Mouse (Mus musculus) kidney, embryonic 14.5 days (tissue): ENCODE results near the gene Slc25a24. TPM values are rescaled to one million over a fixed set of nuclear protein-coding genes. Genes with fewer than 3 reads are reported as not detected.

Source experiments
- ATAC-seq: fragments of 200-750 bp; cut with Nextera tagmentation; 2 replicates; pipeline ENCODE4 v1.8.0; 2017; ENCODE audit warnings: moderate number of reproducible peaks, mild to moderate bottlenecking, moderate TSS enrichment, moderate library complexity; ENCODE audit not compliant: low FRiP score, low TSS enrichment
- H3K27ac ChIP-seq: fragments of 300-500 bp; sonication (generic); 2 replicates; pipeline ENCODE4 v1.5.1; 2014; ENCODE audit warnings: low read depth, mild to moderate bottlenecking, low read length, moderate library complexity, mixed read lengths
- H3K27me3 ChIP-seq: fragments of 300-500 bp; sonication (generic); 2 replicates; pipeline ENCODE4 v1.6.1; 2014; ENCODE audit warnings: mild to moderate bottlenecking, low read length; ENCODE audit not compliant: control insufficient read depth, insufficient read depth
- H3K36me3 ChIP-seq: fragments of 300-500 bp; sonication (generic); 2 replicates; pipeline ENCODE4 v1.6.1; 2014; ENCODE audit warnings: low read length, mixed read lengths; ENCODE audit not compliant: control insufficient read depth, insufficient read depth
- H3K4me1 ChIP-seq: fragments of 300-500 bp; sonication (generic); 2 replicates; pipeline ENCODE4 v1.6.1; 2014; ENCODE audit warnings: low read length, mixed read lengths; ENCODE audit not compliant: control insufficient read depth, insufficient read depth
- H3K4me2 ChIP-seq: fragments of 300-500 bp; sonication (generic); replicated peaks from 2 replicates; pipeline ENCODE4 v1.6.1; 2014; ENCODE audit warnings: low read depth, mild to moderate bottlenecking, low read length
- H3K4me3 ChIP-seq: fragments of 300-500 bp; sonication (generic); 2 replicates; pipeline ENCODE4 v1.5.1; 2014; ENCODE audit warnings: mild to moderate bottlenecking, low read length
- H3K9ac ChIP-seq: fragments of 300-500 bp; sonication (generic); 2 replicates; pipeline ENCODE4 v1.6.1; 2014; ENCODE audit warnings: low read depth, mild to moderate bottlenecking, low read length, moderate library complexity
- H3K9me3 ChIP-seq: fragments of 300-500 bp; sonication (generic); 2 replicates; pipeline ENCODE4 v1.6.1; 2016; ENCODE audit warnings: low read length; ENCODE audit not compliant: control insufficient read depth
- WGBS: fragments of 180-500 bp; shearing (Covaris S2); extraction: QIAGEN DNeasy Blood & Tissue Kit; methylation state at CpG from one replicate; pipeline ENCODE4 v1.1.7; 2014; 5-methylcytosine and 5-hydroxymethylcytosine counted together
- polyA plus RNA-seq: library from polyadenylated mRNA; unstranded; fragments of >200 nt; fragmentation: Nextera tagmentation; extraction: Ambion mirVana; gene quantifications from 2 replicates; pipeline ENCODE4 v1.2.1, GENCODE M21; 2014

Gene Slc25a24
- polyA plus RNA-seq, 1 experiment from 2014 or later, result 25.1 TPM

GRCm38 (mm10) chr3:109124091-109124490 lies 1.1 kb downstream of the Slc25a24 start:
- Histone ChIP-seq H3K9me3 (no peaks in the 10 kb centered on the region), H3K36me3 (no peaks in the 10 kb centered on the region; the same call in 1 of the 2 replicates), H3K27me3 (no peaks in the 10 kb centered on the region), H3K4me2 (peak overlapping the region; percentile 46), H3K9ac (no peak overlapping the region), H3K4me1 (peaks cover 12% of the 10 kb centered on the region; the same call in 1 of the 2 replicates), H3K4me3 (peak overlapping the region; percentile 56; the same call in 1 of the 2 replicates), H3K27ac (no peak overlapping the region)
- ATAC-seq, result no peak
- 40% methylated on average over 4 of the region's 4 CpGs for WGBS

GRCm38 (mm10) chr3:109125531-109125930 lies 2.6 kb downstream of the Slc25a24 start:
- ATAC-seq, result no peak
- no peak overlapping the region for H3K27ac ChIP-seq
- 68% methylated on average over 6 of the region's 6 CpGs for WGBS

GRCm38 (mm10) chr3:109129768-109130167 lies 6.8 kb downstream of the Slc25a24 start:
- Histone ChIP-seq H3K36me3 (no peaks in the 10 kb centered on the region; the same call in 1 of the 2 replicates), H3K4me1 (0 out of 2 replicates have a peak, but pooled peaks cover 3% of the 10 kb centered on the region), H3K4me3 (no peak overlapping the region), H3K4me2 (no peak overlapping the region), H3K27ac (no peak overlapping the region), H3K9me3 (no peaks in the 10 kb centered on the region), H3K9ac (no peak overlapping the region), H3K27me3 (no peaks in the 10 kb centered on the region)
- 74% methylated on average over 5 of the region's 5 CpGs for WGBS
- no peak for ATAC-seq

More at GRCm38 (mm10) chr3:109125531-109125930, 2.6 kb downstream of the Slc25a24 start:
- H3K4me3 ChIP-seq, result no peak overlapping the region
- no peaks in the 10 kb centered on the region; the same call in 1 of the 2 replicates for H3K36me3 ChIP-seq
- no peak overlapping the region for H3K4me2 ChIP-seq
- H3K9ac ChIP-seq, result no peak overlapping the region
- no peaks in the 10 kb centered on the region for H3K27me3 ChIP-seq
- H3K9me3 ChIP-seq, result no peaks in the 10 kb centered on the region
- H3K4me1 ChIP-seq, result peaks cover 12% of the 10 kb centered on the region; the same call in 1 of the 2 replicates

DNA sequence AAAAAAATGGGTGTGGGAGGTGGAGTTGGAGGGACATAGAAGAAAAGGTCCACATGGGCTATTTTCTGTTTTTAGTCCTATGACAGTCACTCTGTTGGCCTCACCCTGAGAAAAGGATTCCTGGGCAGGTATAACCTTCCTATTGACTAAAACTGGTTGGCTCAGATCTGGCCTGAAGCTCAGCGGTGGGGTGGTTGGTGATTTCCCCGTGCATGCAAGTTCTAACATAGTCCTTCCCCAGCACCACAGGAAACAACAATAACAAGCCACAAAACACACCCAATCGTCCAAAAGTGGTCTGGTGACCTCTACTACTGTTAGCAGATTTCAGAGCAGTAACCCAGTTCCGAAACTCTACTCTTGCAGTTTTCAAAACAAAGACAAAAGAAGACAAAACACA lies 10.0 kb downstream of the Slc25a24 start:
- no peak for ATAC-seq

DNA sequence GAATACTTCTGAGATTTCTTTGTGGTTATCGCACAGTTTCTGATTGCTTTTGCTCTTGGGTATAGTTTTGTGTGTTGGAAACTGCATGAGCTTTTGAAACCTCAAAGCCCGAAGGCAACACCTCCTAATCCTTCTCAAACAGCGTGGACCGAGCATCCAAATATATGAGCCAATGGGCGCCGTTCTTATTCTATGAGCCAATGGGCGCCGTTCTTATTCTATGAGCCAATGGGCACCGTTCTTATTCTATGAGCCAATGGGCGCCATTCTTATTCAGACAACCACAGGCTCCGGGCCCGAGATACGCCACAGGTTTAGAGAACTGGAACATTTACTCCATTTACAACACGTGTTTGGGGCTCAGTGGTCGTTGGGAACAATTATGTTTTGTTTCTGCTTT lies 11.1 kb downstream of the Slc25a24 start:
- no peaks in the 10 kb centered on the region for H3K9me3 ChIP-seq
- ATAC-seq, result no peak
- no peak overlapping the region for H3K4me3 ChIP-seq
- H3K36me3 ChIP-seq, result peaks cover 5% of the 10 kb centered on the region; the same call in 1 of the 2 replicates
- H3K4me1 ChIP-seq, result no peaks in the 10 kb centered on the region
- no peak overlapping the region for H3K4me2 ChIP-seq
- H3K27me3 ChIP-seq, result no peaks in the 10 kb centered on the region
- 96% methylated on average over 15 of the region's 15 CpGs for WGBS
- no peak overlapping the region for H3K27ac ChIP-seq
- no peak overlapping the region for H3K9ac ChIP-seq

More for the DNA sequence above, 10.0 kb downstream of the Slc25a24 start:
- WGBS, result 91% methylated on average over 4 of the region's 4 CpGs
- Histone ChIP-seq H3K9ac (no peak overlapping the region), H3K4me2 (no peak overlapping the region), H3K4me3 (no peak overlapping the region), H3K27me3 (no peaks in the 10 kb centered on the region), H3K27ac (no peak overlapping the region), H3K36me3 (peaks cover 5% of the 10 kb centered on the region; the same call in 1 of the 2 replicates), H3K9me3 (no peaks in the 10 kb centered on the region), H3K4me1 (no peaks in the 10 kb centered on the region)

DNA sequence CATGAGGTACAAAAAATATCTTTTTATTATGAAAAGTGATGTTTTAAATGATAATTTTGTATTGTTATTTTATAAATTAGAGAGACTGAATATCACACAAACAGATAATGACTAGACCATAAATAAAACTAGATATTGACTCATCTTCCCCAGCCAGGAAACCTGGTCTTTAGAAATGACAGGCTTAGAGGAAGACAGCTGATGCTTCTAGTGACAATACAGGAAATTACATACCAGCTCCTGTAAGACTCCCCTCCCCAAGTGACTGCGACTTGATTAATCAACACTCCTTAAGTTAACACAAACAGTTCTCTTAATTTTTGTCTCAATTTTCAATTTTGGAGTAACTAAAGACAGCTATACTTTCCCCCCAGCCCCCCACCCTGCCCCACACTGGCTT lies 12.4 kb downstream of the Slc25a24 start:
- no peak overlapping the region for H3K4me2 ChIP-seq
- H3K36me3 ChIP-seq, result peaks cover 5% of the 10 kb centered on the region; the same call in 1 of the 2 replicates
- H3K9me3 ChIP-seq, result no peaks in the 10 kb centered on the region
- H3K27me3 ChIP-seq, result no peaks in the 10 kb centered on the region
- no peak overlapping the region for H3K4me3 ChIP-seq
- H3K4me1 ChIP-seq, result no peaks in the 10 kb centered on the region
- no peak overlapping the region for H3K27ac ChIP-seq
- no peak for ATAC-seq
- H3K9ac ChIP-seq, result no peak overlapping the region
- WGBS, result 76% methylated on average over 1 of the region's 1 CpGs

GRCm38 (mm10) chr3:109152561-109152960 lies 29.6 kb downstream of the Slc25a24 start:
- H3K9ac ChIP-seq, result no peak overlapping the region
- ATAC-seq, result no peak
- no peak overlapping the region for H3K27ac ChIP-seq
- no peaks in the 10 kb centered on the region for H3K4me1 ChIP-seq
- H3K4me2 ChIP-seq, result no peak overlapping the region
- WGBS, result 89% methylated on average over 4 of the region's 4 CpGs
- no peaks in the 10 kb centered on the region for H3K36me3 ChIP-seq
- no peak overlapping the region for H3K4me3 ChIP-seq
- H3K9me3 ChIP-seq, result no peaks in the 10 kb centered on the region
- H3K27me3 ChIP-seq, result no peaks in the 10 kb centered on the region

GRCm38 (mm10) chr3:109153410-109153809 lies 30.5 kb downstream of the Slc25a24 start:
- Histone ChIP-seq H3K27me3 (no peaks in the 10 kb centered on the region), H3K9ac (no peak overlapping the region), H3K4me2 (no peak overlapping the region), H3K27ac (no peak overlapping the region), H3K36me3 (no peaks in the 10 kb centered on the region), H3K4me1 (no peaks in the 10 kb centered on the region), H3K4me3 (no peak overlapping the region), H3K9me3 (no peaks in the 10 kb centered on the region)
- ATAC-seq, result no peak
- 99% methylated on average over 6 of the region's 6 CpGs for WGBS

DNA sequence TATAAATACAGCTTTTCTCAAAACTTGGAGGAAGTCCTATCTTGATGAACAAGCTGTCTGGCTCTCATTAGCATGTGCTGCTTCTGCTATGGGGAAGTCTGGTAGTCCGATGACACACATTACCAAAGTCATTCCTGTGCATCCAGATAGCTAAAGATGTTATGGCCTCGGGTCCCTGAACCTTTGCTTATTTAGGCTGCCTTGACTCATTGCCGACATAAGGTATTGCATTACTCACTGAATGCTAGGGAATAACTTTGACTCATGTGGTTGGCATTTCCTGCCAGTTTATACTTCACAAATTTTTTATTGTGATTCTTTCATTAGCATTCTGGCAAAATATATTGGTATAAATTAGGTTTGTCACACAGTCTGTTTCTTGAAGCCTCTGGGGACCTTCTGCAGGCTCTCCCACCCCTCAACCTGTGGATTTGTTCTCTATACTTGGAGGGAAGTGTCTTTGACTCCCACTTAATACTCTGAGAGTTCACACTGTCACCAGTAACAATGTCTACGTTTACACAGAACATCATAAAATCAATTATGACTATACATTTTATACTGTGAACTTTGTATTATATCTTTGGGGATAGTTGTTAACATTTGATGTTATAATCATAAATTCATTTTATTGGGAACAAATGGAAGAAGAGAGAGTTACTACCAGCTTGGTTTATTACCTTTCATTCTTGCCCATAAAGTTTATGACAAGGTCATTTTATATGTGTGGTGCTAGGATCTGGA lies 33.1 kb downstream of the Slc25a24 start:
- ATAC-seq, result no peak
- H3K36me3 ChIP-seq, result peaks cover 6% of the 10 kb centered on the region; the same call in 1 of the 2 replicates
- WGBS, result 73% methylated on average over 4 of the region's 4 CpGs
- H3K4me1 ChIP-seq, result no peaks in the 10 kb centered on the region
- H3K9ac ChIP-seq, result no peak overlapping the region
- no peak overlapping the region for H3K4me3 ChIP-seq
- no peak overlapping the region for H3K27ac ChIP-seq
- H3K9me3 ChIP-seq, result no peaks in the 10 kb centered on the region
- H3K4me2 ChIP-seq, result no peak overlapping the region
- H3K27me3 ChIP-seq, result no peaks in the 10 kb centered on the region
